Mouse (Mus musculus): Measurements from ENCODE around the gene Armc6. TPM values are rescaled to one million over a fixed set of nuclear protein-coding genes. Genes with fewer than 3 reads are reported as not detected.
"Not testable (repeated sequence)": the region's sequence is repeated elsewhere in the genome, so short reads cannot be mapped to it uniquely, and the experiment has no call there.

Gene Armc6
- polyA plus RNA-seq, 1 experiment from 2014 or later: 134 TPM

DNA sequence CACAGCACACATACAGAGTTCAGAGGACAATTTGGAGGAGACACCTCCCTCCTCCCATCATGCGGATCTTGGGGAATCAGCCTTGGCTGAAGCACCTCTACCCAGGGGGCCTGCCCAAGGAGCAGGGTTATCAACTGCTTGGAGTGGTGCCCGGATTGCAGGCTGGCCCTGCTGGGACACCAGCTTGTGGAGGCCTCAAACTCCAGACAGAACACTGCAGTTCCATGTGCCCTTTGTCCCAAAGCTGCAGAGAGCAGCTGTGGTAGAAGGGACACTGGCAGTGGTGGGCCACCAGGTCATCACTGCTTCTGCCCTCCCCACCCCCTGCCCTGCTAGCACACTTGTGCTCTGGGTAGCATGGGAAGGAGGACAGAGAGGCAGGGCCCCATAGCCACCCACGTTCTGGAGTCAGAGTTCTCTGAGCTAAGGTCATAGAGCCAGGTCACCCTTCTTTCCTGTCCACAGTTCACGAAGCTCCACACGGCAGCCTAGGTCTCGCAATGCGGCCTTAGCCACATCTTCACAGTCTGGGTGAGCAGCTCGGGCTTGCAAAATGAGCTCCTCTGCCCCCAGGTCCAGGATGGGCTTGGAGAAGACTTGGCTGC is 13.9 kb downstream of the Armc6 start:
- H3K4me2 ChIP-seq (ENCODE audit: low read length): no peak overlapping the region
- no peaks in the 10 kb centered on the region for H3K27me3 ChIP-seq (replicated peaks; ENCODE audit: control insufficient read depth, insufficient read depth, low read length)
- ATAC-seq: no peak
- H3K9me3 ChIP-seq (ENCODE audit: control insufficient read depth, low read length): no peaks in the 10 kb centered on the region
- no peak overlapping the region for H3K4me3 ChIP-seq (ENCODE audit: low read length)
- H3K27ac ChIP-seq (ENCODE audit: low read depth, low read length): no peak overlapping the region
- 71% methylated on average over 8 of the region's 8 CpGs for WGBS
- peaks cover 28% of the 10 kb centered on the region for H3K36me3 ChIP-seq (ENCODE audit: control insufficient read depth, insufficient read depth, low read length)
- H3K4me1 ChIP-seq (ENCODE audit: control insufficient read depth, insufficient read depth, low read depth, low read length): peaks cover 3% of the 10 kb centered on the region; the same call in 1 of the 2 replicates
- H3K9ac ChIP-seq (ENCODE audit: low read depth, low read length): no peak overlapping the region

DNA sequence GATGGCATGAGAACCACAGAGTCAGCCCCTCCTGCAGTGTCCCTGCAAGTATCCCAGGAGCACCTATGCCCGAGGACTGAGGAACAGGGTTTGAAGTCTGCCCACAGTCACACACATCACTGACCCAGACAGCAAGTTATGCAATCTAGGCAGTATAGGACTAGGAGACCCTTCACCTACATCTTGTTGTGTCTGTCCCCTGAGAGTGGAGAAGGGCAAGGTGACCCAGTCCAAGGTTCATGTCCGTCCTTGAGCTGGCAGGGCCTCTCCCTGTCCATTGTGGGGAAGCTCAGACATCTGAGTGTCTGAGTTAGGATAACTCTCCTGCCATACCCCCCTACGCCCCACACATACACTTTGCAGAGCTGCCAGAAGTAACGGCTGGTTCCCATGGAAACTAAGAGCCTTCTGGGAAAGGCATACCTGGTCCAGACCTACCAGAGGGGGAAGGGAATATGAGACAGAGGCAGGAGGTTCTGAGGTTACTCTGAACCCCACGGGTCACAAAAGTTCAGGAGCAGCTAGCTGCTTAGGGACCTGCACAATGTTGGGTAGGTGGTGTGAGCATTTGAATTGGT is 15.1 kb downstream of the Armc6 start:
- no peaks in the 10 kb centered on the region for H3K9me3 ChIP-seq (ENCODE audit: control insufficient read depth, low read length)
- peaks cover 16% of the 10 kb centered on the region for H3K36me3 ChIP-seq (ENCODE audit: control insufficient read depth, insufficient read depth, low read length)
- WGBS: 53% methylated on average over 5 of the region's 5 CpGs
- no peak overlapping the region for H3K27ac ChIP-seq (ENCODE audit: low read depth, low read length)
- peaks cover 3% of the 10 kb centered on the region; the same call in 1 of the 2 replicates for H3K4me1 ChIP-seq (ENCODE audit: control insufficient read depth, insufficient read depth, low read depth, low read length)
- no peak overlapping the region for H3K9ac ChIP-seq (ENCODE audit: low read depth, low read length)
- H3K4me3 ChIP-seq (ENCODE audit: low read length): no peak overlapping the region
- no peak overlapping the region for H3K4me2 ChIP-seq (ENCODE audit: low read length)
- H3K27me3 ChIP-seq (replicated peaks; ENCODE audit: control insufficient read depth, insufficient read depth, low read length): no peaks in the 10 kb centered on the region
- ATAC-seq: no peak

DNA sequence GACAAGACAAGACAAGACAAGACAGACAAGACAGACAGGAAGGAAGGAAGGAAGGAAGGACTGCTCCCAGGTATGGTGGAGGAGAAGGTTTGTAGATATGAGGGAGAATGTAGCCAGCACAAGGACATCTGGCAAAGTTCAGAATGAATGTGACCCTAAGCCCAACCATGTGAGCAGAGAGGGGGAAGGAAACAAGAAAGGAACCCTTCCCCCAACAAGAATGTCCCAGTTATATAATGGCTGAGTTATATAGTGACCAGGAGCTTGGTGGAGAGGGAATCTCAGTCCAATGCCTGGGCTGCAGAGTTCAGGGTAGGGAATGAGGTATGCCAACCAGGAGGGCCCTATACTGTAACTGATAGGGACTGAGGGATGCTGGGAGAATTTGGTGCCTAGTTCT is 16.8 kb downstream of the Armc6 start:
- no peak overlapping the region for H3K4me2 ChIP-seq (ENCODE audit: low read length)
- ATAC-seq: no peak
- H3K9me3 ChIP-seq (ENCODE audit: control insufficient read depth, low read length): no peaks in the 10 kb centered on the region
- H3K4me1 ChIP-seq (ENCODE audit: control insufficient read depth, insufficient read depth, low read depth, low read length): peaks cover 5% of the 10 kb centered on the region; the same call in 1 of the 2 replicates
- no peak overlapping the region for H3K27ac ChIP-seq (ENCODE audit: low read depth, low read length)
- H3K36me3 ChIP-seq (ENCODE audit: control insufficient read depth, insufficient read depth, low read length): peaks cover 9% of the 10 kb centered on the region
- no peak overlapping the region for H3K9ac ChIP-seq (ENCODE audit: low read depth, low read length)
- H3K4me3 ChIP-seq (ENCODE audit: low read length): no peak overlapping the region
- no peaks in the 10 kb centered on the region for H3K27me3 ChIP-seq (replicated peaks; ENCODE audit: control insufficient read depth, insufficient read depth, low read length)

DNA sequence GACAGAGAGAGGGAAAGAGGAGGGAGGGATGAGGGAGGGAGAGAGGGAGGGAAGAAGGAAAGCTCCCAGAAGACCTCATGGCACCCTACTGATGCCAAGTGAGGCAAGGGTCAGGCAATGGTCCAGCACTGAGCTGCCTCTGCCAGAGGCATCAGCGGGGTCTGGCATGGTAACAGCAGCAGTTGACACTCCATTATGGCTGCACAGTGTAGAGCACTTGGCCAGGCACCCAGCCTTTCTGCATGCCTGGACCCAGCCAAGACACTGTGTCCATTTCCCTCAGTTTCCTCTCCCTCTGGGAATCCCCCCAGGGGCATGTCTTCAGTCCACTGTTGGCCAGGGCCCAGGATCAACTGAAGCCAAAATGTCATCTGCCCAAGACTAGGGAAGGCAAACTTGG is 17.7 kb downstream of the Armc6 start:
- H3K4me2 ChIP-seq (ENCODE audit: low read length): no peak overlapping the region
- H3K36me3 ChIP-seq (ENCODE audit: control insufficient read depth, insufficient read depth, low read length): peaks cover under 1% of the 10 kb centered on the region
- 56% methylated on average over 1 of the region's 1 CpGs for WGBS
- H3K9me3 ChIP-seq (ENCODE audit: control insufficient read depth, low read length): no peaks in the 10 kb centered on the region
- H3K27ac ChIP-seq (ENCODE audit: low read depth, low read length): peak overlapping the region; percentile 25; the same call in 1 of the 2 replicates
- H3K9ac ChIP-seq (ENCODE audit: low read depth, low read length): no peak overlapping the region
- H3K27me3 ChIP-seq (replicated peaks; ENCODE audit: control insufficient read depth, insufficient read depth, low read length): no peaks in the 10 kb centered on the region
- H3K4me3 ChIP-seq (ENCODE audit: low read length): no peak overlapping the region
- peaks cover 5% of the 10 kb centered on the region for H3K4me1 ChIP-seq (ENCODE audit: control insufficient read depth, insufficient read depth, low read depth, low read length)
- ATAC-seq: peak; percentile 16; the same call in 1 of the 2 replicates

DNA sequence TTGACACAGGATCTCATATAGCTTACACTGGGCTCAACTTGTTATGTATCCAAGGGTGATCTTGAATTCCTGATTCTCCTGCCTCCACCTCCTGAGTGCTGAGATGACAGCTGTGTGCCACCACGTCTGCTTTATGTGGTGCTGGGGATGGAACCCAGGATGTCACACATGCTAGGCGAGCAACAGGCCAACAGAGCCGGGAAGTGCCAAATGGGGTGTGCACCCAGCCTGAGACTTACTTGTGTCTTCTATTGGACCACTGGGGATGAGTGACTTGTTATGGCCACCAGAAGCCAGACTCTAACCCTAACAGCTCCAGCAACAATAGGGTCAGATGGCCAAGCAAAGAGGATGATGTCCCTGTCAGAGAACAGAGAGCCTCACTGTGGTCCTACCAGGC is 18.1 kb downstream of the Armc6 start:
- H3K4me3 ChIP-seq (ENCODE audit: low read length): not testable (repeated sequence)
- 69% methylated on average over 3 of the region's 3 CpGs for WGBS

DNA sequence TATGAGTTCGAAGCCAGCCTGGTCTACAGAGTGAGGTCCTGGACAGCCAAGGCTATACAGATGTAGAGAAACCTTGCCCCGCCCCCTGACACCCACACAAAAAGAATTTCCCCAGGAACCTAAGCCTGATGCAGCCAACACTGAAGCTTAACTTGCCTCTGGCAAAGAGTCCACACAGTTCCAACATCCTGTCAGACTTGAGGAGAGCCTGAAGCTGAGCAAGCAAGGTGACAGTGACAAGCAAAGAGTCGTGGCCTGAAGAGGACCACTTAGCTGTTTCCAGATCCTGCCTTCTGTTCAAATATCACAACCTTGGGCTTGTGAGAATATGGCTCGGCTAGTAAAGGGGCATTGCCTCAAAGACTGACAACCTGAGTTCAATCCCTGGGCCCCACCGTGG is 19.2 kb downstream of the Armc6 start:
- H3K4me2 ChIP-seq (ENCODE audit: low read length): no peak overlapping the region
- peaks cover 2% of the 10 kb centered on the region; the same call in 1 of the 2 replicates for H3K27me3 ChIP-seq (replicated peaks; ENCODE audit: control insufficient read depth, insufficient read depth, low read length)
- H3K4me3 ChIP-seq (ENCODE audit: low read length): no peak overlapping the region
- no peaks in the 10 kb centered on the region for H3K9me3 ChIP-seq (ENCODE audit: control insufficient read depth, low read length)
- ATAC-seq: no peak
- WGBS: 74% methylated on average over 5 of the region's 5 CpGs
- H3K9ac ChIP-seq (ENCODE audit: low read depth, low read length): no peak overlapping the region
- H3K4me1 ChIP-seq (ENCODE audit: control insufficient read depth, insufficient read depth, low read depth, low read length): peaks cover 18% of the 10 kb centered on the region
- H3K36me3 ChIP-seq (ENCODE audit: control insufficient read depth, insufficient read depth, low read length): no peaks in the 10 kb centered on the region
- no peak overlapping the region for H3K27ac ChIP-seq (ENCODE audit: low read depth, low read length)

More for the DNA sequence above, 18.1 kb downstream of the Armc6 start:
- not testable (repeated sequence) for H3K36me3 ChIP-seq (ENCODE audit: control insufficient read depth, insufficient read depth, low read length); H3K27ac ChIP-seq (ENCODE audit: low read depth, low read length); H3K9me3 ChIP-seq (ENCODE audit: control insufficient read depth, low read length); H3K4me1 ChIP-seq (ENCODE audit: control insufficient read depth, insufficient read depth, low read depth, low read length); H3K9ac ChIP-seq (ENCODE audit: low read depth, low read length); H3K4me2 ChIP-seq (ENCODE audit: low read length); ATAC-seq; H3K27me3 ChIP-seq (replicated peaks; ENCODE audit: control insufficient read depth, insufficient read depth, low read length)

DNA sequence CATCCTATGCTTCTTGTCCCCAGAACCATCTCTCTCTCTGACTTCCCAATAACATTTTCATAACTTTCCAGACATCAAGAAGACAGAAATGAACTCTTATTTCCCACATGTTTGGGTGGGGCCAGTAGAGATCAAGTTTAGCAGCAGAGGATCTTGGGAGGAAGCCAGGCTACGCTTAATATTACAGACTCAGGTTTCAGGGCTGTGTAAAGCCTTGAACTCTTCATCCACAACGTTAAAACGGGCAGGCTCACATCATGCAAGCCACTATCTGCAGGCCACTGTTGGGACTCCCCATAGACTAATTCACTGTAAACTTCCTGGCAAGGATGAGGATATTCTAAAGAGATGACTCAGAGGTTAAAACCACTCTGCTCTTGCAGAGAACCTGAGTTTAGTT is 19.9 kb downstream of the Armc6 start:
- Histone ChIP-seq H3K4me2 (ENCODE audit: low read length) (no peak overlapping the region), H3K4me1 (ENCODE audit: control insufficient read depth, insufficient read depth, low read depth, low read length) (peaks cover 18% of the 10 kb centered on the region), H3K27ac (ENCODE audit: low read depth, low read length) (no peak overlapping the region), H3K9ac (ENCODE audit: low read depth, low read length) (no peak overlapping the region), H3K36me3 (ENCODE audit: control insufficient read depth, insufficient read depth, low read length) (no peaks in the 10 kb centered on the region), H3K4me3 (ENCODE audit: low read length) (no peak overlapping the region), H3K9me3 (ENCODE audit: control insufficient read depth, low read length) (no peaks in the 10 kb centered on the region), H3K27me3 (replicated peaks; ENCODE audit: control insufficient read depth, insufficient read depth, low read length) (peaks cover 2% of the 10 kb centered on the region; the same call in 1 of the 2 replicates)
- WGBS: 70% methylated on average over 3 of the region's 3 CpGs
- ATAC-seq: no peak

DNA sequence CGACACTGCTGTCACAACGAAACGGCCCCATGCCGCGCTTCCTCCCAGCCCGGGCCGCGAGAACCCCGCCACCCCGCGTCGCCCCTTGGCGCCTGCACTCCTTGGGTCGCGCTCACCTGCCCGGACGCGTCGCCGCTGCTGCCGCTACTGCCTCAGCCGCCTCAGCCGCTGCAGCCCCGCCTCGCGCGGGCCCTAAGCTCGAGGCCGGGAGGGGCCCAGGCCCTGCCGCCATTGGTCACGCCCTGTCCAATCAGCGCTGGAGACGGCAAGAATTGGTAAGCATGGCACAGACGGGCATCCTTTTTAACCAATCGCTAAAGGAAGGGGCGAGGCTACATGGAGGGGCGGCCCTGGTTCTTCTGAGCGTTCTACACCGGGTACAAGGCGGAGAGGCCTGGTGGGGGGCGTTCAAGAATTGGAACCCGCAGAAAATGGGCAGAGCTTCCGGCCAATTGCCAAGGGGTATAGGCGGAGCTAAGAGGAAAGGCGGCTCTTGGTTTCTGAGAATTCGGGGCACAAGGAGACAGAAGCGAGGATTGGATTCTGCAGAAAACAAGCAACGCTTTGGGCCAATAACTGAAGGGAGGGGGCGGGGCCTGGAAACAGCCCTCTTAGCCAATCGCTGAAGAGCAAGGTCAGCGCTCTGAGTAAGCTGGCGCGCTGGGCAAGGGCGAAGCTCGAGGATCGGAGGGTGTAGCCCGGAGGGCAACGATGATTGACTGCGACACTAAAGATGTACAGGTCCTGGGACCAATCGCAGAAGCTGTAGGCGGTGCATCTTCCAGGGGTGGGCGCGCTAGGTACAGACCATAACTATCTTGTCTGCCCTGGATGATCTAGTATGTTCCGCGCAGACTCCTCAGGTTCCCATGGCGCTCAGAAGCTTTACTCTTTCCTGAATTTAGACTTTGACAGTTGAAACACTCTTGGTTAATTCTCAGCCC is 21.9 kb downstream of the Armc6 start, which contains the start of gene Slc25a42:
Slc25a42 (minus strand) TSS at position 194 of the 944 bp plus-strand sequence.
- WGBS: under 1% methylated on average over 54 of the region's 66 CpGs
- Histone ChIP-seq H3K4me3 (ENCODE audit: low read length) (peak within 1 kb of the TSS; percentile 81), H3K4me2 (ENCODE audit: low read length) (peak within 1 kb of the TSS; percentile 93), H3K9ac (ENCODE audit: low read depth, low read length) (peak within 1 kb of the TSS; percentile 78), H3K27me3 (replicated peaks; ENCODE audit: control insufficient read depth, insufficient read depth, low read length) (peaks cover 2% of the 10 kb centered on the region; the same call in 1 of the 2 replicates), H3K36me3 (ENCODE audit: control insufficient read depth, insufficient read depth, low read length) (no peaks in the 10 kb centered on the region), H3K27ac (ENCODE audit: low read depth, low read length) (peak within 1 kb of the TSS; percentile 81), H3K9me3 (ENCODE audit: control insufficient read depth, low read length) (no peaks in the 10 kb centered on the region), H3K4me1 (ENCODE audit: control insufficient read depth, insufficient read depth, low read depth, low read length) (peaks cover 15% of the 10 kb centered on the region)
- ATAC-seq: peak; percentile 98

DNA sequence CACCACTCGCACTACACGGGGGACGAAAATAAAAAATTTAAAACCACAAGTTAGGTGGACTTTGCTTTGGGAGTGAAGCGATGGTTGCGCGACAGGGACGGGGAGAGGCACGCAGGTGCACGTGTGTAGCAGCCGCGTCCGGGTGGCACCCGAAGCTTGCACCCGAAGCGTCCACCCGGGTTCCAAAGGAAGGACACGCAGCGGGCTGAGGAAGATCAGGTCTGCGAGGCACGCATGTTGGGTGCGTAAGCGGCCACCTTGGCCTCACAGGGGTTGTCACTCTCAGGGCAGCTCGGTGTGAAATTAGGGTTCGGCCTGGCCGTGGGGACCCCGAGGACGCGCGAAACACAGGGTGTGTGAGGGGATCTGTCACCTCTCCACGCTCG is 22.5 kb downstream of the Armc6 start:
- peak overlapping the region; percentile 78 for H3K9ac ChIP-seq (ENCODE audit: low read depth, low read length)
- H3K4me1 ChIP-seq (ENCODE audit: control insufficient read depth, insufficient read depth, low read depth, low read length): peaks cover 15% of the 10 kb centered on the region
- 2% methylated on average over 31 of the region's 31 CpGs for WGBS
- H3K27me3 ChIP-seq (replicated peaks; ENCODE audit: control insufficient read depth, insufficient read depth, low read length): peaks cover 2% of the 10 kb centered on the region; the same call in 1 of the 2 replicates
- peak; percentile 10 for ATAC-seq
- H3K4me2 ChIP-seq (ENCODE audit: low read length): peak overlapping the region; percentile 93
- H3K36me3 ChIP-seq (ENCODE audit: control insufficient read depth, insufficient read depth, low read length): no peaks in the 10 kb centered on the region
- peak overlapping the region; percentile 81 for H3K4me3 ChIP-seq (ENCODE audit: low read length)
- peak overlapping the region; percentile 81 for H3K27ac ChIP-seq (ENCODE audit: low read depth, low read length)
- no peaks in the 10 kb centered on the region for H3K9me3 ChIP-seq (ENCODE audit: control insufficient read depth, low read length)
